Mouse (Mus musculus) layer of hippocampus, postnatal 36 days (tissue): Measurements from ENCODE around the gene Pi4kb. TPM values are rescaled to one million over a fixed set of nuclear protein-coding genes. Genes with fewer than 3 reads are reported as not detected.
A peak's percentile ranks its signal among the peaks of the same experiment; 100 is the strongest.
"Not testable (repeated sequence)": the region's sequence is repeated elsewhere in the genome, so short reads cannot be mapped to it uniquely, and the experiment has no call there.

Source experiments
- DNase-seq, 2 experiments: peaks; one replicate each; pipeline ENCODE4 v3.0.0; 2022
- total RNA-seq, 2 experiments: library from RNA; stranded (reverse); gene quantifications; 2 replicates each; pipeline ENCODE4 v1.2.3; 2021

Pi4kb gene
- 10 to 100 TPM; 55.3 to 61.2 TPM for total RNA-seq

DNA sequence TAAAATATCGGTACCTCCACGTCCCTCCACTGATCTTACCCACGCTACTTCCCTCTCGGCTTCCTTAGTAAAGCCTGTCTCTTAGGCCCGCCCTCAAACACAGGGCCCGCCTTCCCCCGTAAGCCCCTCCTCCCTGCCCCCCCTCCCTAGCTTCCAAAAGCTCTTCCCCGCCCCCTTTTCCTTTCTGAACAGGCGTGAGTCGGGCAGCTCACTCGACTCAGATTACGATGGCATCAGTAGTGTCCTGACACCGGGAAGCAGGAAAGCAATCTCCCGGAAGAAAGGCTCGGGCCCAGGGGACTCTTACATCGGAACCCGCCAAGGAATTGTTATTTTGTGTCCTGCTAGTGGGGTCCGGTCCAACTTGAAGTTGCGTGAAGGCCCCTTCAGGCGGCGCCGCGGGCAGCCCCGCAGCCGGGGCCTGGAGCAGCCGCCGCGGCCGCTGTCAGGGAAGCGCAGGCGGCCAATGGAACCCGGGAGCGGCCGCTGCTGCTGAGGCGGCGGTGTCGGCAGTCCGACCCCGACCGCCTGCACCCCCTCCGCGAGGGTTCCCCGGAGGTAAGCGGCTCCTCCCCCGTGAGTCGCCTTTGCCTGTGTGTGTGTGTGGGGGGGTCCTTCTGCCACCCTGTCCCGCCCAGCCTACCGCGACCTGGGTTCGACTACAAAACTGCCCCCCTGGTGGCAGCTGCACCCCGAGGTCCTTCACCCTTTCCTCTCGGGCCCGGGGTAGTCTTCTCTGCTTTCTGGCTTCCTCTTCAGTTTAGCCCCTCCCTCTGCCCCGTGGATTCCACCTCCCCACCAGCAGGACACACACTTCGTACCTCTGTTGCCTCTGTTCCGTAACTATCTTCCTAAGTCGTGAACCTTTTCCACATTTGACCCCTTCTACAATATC lies at the start of gene Pi4kb:
TSS of gene Pi4kb (plus strand) at position 204 of the 895 bp plus-strand sequence.
- peak; percentile 81 to 83 for DNase-seq

DNA sequence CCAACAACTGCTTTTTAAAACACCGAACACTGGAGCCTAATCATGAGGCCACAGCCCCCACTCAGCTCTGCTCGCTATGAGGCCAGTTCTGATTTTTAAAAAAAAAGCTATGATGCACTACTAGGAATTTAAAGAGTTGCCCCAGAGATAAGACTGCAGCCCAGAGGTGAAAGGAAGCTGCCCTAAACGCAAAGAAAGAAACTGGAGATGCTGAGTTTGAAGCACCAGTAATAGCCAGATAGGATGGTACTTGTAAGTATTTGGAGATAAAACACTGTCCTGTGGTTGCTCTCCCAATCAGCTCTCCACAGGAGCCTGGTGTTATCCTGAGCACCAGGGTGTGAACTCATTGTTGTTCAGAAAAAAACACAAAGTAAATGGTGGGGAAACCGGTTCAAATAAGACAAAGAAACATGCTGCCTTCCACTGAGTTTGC lies 48.2 kb upstream of the Pi4kb start:
- DNase-seq = not testable (repeated sequence)

DNA sequence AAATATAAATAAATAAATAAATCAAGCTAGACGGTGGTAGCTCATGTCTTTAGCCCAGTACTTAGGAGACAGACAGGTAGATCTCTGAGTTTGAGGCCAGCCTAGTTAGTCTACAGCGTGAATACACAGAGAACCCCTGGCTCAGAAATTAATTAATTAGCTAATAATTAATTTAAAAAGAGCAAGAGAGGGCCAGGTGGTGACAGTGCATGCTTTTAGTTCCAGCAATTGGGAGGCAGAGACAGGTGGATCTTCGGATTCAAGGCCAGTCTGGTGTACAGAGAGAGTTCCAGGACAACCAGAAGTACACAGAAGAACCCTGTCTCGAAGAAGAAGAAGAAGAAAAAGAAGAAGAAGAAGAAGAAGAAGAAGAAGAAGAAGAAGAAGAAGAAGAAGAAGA lies 45.6 kb upstream of the Pi4kb start:
- DNase-seq = not testable (repeated sequence)

DNA sequence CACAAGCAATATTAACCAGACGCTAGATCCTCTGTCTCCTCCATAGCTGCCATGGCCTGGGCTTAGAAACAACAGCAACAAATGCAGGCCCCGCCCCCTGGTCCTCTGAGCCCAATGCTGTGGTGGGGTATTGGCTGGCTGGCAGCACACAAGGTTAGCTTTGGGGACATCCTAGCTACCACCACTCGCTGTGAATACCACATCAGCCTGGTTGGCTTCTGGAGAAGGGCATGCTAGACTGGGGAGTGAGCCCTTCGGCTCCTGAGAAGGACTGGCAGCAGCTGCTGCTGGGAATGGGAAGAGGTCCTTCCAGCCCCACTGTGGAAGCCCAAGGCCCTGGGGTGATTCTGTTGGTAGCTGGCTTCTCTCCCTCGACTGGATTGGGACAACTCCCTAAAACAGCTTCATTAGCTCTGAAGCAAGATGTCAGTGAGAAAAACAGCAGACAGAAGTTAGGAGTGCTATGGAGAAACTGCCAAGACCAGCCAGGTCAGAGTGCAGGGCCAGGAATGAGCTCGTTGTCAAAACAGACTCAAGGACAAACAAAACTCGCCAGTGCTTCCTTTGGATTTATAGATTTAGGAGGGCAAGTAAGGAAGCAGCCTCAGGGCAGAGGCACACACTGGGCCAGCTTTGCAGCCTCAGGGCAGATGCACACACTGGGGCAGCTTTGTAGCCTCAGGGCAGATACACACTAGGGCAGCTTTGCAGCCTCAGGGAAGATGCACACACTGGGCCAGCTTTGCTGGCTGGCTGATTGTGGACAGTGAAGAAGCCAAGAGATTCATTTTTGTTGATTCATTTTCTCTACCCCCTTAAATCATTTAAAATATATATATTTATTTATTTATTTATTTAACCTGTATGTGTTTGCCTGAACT lies 43.9 kb upstream of the Pi4kb start:
- DNase-seq = not testable (repeated sequence)

DNA sequence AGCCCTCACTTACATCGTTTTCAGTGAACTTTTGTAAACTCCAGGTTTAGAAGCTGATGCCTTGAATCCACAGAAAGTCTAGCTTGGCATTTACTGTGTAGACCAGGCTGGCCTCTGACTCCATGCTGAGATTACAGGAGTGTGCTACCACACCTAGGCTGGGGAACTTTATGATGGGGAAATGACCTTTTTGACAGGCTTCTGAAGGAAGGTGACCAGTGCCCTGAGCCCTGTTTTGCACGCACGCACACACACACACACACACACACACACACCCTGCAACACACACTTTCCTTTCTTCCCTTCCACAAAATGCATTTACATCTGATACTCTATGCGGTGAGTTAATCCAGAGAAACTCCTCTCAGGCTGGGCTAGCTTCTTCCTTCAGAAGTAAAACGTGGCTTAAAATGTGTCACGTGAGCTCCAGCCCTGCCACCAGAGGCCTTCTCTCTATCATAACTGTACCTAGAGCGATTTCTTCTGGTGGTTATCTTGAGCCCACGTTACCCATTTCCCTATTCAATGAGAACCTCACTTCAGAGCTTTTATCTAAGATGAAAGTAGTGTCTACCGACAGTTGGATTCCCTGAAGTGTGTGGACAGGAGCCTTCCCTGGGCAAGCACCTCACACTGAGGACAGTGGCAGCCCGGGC lies 43.0 kb upstream of the Pi4kb start:
- DNase-seq = not testable (repeated sequence)

DNA sequence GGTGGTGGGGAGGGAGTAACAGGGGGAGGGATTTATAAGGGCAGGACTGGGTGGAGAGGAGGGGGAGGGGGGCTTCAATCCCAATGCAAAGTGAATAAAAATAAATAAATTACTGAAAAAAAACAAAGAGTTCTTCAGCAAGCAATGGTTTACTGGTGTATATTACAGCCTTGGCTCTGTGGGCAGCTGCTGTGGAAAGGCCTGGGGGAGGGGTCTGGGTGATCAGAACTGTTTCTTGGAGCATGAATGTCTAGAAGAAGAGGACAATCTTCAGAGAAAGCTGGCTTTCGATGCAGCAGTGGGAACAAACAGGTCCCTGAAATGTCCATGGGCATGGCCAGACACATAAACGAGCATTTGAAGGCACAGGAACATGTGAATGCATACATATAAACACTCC lies 42.3 kb upstream of the Pi4kb start:
- DNase-seq = not testable (repeated sequence)

DNA sequence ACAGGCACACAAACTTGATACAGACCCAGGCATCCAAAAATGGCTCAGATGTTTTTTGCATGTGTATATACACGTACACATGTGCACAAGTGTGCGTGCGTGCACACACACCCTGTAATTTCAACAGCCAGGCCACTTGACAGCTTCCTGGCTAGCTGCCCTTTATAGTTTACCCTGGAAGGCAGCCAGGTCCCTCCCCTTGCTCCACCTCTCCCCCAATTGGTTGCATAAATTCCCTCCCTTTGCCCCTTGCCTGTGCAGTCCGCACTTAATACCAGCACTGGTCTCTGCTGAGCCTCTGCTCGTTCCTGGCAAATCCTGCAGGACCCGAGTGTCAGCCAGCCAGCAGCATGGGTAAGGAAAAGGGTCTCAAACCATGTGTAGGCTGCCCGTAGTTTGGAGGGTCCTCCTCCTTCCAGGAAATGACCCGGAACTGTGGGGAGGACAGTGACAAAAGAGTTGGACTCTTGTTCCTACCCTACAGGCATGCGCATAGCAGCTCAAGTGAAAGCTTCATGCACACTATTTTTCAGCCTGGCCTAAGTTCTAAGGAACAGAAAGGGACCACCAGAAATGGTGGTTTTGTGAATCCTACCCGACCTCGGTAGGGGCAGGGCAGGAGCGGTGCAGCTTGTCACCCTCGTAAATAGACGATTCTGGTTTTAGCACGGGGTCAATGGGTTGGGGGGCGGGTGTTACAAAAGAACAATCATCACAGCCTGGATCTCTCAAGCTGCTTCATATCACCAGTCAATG lies 41.5 kb upstream of the Pi4kb start, which contains the start of gene Selenbp1:
TSS of gene Selenbp1 (plus strand) at position 248 of the 756 bp plus-strand sequence.
- DNase-seq = peak; percentile 48 to 64

DNA sequence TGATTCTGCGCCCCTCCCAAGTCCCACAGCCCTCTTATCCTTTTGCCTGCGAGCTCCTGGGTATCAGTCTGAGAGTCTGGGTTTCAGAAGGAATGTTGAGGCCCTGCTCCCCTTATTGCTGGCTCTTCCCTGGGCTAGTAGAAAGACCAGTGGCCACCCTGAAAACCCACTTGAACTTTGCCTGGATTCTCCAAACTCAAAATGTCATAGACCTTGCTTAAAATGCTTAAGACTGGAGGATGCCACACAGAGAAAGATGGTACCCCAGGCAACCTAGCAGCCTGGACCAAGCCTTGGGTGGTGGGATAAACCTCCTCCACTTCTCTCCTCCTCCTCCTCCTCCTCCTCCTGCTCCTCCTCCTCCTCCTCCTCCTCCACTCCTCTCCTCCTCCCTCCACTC lies 40.9 kb upstream of the Pi4kb start:
- not testable (repeated sequence) for DNase-seq

DNA sequence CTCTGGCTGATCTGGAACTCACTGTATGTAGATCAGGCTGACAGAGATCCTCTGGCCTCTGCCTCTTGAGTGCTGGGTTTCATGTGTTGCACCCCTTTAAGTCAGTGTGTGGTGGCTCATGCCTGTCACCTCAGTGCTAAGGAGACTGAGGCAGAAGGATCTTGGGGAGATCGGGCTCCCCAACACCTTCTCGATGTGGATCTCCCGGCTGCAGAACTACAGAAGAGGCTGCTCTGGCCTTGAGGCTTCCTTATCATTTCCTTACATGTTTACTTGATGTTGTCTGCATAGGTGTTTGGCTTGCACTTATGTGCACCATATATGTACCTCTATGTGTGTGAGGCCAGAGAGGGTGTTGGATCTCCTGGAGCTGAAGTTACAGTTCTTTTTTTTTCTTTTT lies 40.0 kb upstream of the Pi4kb start:
- DNase-seq = not testable (repeated sequence)

DNA sequence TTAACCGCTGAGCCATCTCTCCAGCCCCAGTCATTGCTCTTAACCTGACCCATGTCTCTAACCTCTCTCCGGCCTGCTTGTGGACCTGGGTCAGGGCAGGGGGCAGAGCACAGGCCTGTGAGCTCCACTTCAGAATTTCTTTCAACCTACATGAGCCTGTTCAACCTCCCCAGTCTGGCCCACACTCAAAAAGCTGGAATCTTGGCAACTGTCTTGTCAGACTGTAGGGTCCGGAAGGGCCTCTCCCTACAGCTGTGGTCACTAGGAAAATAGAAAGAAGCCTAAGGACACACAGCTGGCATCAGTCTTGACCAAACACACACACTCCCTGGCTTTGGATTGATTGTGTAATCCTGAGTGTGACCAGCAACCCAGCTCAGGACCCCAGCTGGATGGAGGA lies 39.2 kb upstream of the Pi4kb start:
- not testable (repeated sequence) for DNase-seq

DNA sequence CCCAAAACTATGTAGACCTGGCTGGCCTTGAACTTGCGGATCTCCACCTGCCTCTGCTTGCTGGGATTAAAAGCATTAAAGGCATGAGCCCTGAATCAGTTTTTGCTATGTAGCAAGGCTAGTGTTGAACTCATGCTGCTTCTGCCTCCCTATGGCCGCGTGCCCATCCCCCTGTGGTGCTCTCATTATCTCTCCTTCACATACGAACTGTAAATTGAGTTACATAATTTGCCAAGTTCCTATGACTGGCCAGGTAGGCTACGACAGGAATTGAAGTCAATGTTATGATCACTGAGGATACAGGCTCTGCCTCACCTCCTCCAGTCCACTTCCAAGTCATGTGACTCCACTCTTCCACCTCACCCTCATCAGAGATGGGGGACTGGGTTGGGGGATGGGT lies 38.4 kb upstream of the Pi4kb start:
- not testable (repeated sequence) for DNase-seq

DNA sequence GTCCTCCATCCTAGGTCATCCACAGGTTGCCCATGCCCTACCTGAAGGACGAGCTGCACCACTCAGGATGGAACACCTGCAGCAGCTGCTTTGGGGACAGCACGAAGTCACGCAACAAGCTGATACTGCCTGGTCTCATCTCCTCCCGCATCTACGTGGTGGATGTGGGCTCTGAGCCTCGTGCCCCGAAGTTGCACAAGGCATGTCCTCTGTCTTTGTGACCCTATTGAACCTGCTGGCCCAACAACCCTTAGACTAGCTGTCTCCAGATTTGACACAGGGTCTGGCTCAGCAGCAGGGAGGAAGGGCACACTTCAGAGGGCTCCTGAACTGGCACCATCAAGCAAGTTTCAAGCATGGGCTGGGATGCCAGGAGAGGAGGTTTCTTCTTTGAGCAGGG lies 37.3 kb upstream of the Pi4kb start:
- DNase-seq = not testable (repeated sequence)

DNA sequence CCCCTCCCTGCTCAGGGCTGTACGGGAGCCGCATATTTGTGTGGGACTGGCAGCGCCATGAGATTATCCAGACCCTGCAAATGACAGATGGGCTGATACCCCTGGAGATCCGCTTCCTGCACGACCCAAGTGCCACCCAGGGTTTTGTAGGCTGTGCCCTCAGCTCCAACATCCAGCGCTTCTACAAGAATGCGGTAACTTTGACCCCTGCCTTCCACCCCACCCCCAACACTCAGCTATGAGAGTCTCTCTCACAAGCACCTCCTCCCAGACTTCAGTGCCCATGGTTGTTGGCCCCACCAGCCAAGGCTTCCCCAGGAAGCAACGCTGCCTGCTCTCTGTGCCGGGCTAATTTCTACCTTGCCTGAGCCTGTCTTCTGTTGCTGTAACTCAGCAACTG lies 34.5 kb upstream of the Pi4kb start:
- not testable (repeated sequence) for DNase-seq

DNA sequence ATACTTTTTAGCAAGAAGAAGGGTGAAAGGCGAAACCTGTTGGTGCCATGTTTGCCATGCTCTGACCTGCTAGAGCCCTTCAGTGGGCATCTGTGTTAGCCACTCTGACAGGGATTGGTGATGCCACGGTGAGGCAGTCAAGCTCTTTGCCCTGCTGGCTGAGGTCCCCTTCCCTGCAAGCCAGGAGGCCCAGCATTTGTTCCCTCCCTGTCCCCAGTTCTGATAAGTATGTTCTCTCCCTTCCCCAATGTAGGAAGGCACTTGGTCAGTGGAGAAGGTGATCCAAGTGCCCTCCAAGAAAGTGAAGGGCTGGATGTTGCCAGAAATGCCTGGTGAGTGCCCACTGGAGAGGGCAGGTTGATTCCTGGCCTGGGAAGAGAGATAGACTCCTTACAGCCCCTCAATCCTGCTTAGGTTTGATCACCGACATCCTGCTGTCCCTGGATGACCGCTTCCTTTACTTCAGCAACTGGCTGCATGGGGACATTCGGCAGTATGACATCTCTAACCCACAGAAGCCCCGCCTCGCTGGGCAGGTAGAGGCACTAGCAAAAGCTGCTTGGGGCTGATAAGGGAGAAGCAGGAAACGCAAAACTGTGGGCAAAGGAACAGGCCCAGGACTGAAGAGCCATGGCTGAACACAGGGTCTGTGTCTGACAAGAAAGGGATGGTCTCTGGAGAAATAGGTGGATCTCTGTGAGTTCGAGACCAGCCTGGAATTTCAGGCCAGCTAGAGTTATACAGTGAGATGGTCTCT lies 32.1 kb upstream of the Pi4kb start:
- not testable (repeated sequence) for DNase-seq

DNA sequence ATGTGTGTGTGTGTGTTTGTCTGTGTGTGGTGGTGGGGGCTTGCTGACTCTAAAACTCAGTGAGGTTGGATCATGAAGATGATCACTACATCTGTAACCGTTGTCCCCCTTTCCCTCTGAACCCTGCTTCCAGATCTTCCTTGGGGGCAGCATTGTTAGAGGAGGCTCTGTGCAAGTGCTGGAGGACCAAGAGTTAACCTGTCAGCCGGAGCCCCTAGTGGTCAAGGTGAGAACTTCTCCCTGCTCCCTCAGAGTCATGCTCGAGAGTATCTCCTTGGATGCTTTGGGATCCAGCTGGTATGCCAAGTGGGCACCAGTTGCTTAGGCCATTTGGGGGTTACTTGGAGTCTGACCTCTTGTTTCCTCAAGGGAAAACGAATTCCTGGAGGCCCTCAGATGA lies 30.8 kb upstream of the Pi4kb start:
- not testable (repeated sequence) for DNase-seq

DNA sequence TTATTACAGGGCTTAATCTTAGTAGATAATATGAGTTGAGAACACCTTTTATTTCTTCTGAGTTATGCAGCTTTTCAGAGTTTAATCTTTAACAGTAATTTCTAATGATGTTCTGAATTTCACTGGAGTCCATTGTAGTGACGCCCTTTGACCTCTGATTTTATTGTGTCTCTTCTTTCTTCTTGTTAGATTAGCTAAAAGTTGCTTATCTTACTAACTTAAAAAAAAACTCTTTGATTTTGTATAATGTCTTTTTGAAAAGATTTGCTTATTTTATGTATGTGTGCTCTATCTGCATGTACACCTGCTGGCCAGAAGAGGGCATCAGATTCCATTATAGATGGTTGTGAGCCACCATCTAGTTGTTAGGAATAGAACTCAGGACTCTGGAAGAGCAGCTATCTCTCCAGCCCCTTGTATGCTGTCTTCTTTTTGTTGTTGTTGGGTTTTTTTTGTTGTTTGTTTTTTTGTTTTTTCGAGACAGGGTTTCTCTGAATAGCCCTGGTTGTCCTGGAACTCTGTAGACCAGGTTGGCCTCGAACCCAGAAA lies 26.4 kb upstream of the Pi4kb start:
- DNase-seq = no peak

DNA sequence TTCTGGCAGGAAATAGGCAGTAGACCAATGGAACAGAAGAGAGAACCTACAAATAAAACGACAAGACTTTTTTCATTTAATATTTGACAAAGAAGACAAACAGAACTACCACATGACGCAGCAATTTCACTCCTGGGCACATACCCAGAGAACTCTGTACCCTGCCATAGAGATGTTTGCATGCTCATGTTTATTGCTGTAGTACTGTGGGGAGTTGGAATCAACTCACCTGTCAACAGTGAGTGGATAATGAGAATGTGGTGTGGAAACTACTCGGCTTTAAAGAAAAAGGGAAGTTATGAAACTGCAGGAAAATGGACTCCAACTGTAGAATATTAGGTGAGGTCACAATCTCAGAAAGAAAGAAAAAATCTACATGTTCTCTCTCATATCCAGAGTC lies 24.9 kb upstream of the Pi4kb start:
- DNase-seq = no peak

DNA sequence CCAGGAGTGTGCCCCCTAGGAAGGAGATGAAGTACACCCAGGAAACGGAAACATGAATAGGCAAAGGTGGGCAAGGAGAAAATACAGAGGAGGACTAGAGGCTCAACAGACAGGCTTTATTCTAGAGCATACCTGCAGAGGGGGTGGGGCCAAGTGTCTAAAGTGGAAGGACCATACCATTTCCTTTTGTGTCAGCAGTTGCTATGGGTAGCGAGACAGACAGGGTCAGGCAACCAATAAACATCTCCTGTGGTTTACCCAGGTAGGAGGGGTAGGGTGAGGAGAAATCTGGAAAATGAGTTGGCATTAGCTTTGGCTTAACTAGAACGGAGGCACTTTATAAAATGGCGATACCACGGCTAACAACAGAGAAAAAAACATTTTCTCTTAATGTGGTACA lies 21.7 kb upstream of the Pi4kb start:
- no peak for DNase-seq

DNA sequence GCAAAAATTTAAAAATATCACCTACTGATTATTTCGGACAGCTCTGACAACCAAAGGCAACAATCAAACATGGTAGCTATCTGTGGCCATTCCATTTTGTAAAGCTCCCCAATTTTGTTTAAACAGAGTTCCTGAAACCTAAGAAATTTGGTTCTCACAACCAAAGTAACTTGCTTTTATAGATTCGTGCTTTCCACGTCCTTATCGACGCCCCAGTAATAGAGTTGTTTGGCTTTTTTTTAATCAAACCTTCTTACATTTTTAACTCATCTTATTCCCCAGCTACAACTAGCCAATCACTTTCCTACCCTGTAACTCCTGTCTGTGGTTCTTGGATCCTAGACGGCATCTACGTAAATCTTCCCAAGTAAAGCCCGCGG lies 21.2 kb upstream of the Pi4kb start:
- DNase-seq = no peak

DNA sequence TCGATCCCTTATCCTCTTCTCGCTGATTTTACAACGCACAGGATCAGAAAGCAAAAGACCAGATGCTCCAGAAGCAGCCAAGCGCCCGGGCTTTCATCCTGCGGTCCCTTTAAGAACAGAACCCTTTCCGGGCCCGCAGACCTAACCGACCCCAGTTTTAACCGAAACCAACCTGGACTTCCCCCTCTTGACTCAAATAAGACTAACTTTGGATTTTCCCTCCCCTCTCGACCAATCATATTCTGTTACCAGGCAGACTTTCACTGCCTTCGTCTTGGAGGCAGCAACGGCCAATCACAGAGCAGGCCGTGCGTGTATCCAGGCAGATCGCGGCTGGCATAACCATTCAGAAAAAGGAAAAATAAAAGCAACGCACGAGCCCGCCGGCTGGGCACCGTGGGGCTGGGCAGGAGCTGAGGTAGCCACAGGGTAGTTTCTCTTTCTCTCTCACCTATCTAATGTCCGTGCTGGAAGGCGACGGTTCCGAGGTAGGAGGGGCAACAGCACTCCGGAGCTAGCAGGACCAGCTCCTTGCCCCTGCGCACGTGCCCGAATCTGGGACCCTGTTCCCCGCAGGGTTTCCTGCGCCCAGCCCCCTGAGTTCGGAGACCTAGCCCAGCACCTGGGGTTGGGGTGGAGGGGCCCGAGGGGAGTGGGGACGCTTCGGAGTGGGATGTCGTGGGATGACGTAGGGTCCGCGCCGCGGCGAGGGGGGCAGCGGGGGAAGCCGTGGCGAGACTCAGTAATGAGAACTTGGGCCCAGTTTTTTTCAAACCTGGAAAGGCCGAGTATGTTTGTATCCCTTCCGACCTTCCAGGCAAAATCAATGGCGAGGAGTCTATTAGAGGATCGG lies 20.5 kb upstream of the Pi4kb start, which contains the start of gene Rfx5:
TSS of gene Rfx5 (plus strand) at position 312 of the 853 bp plus-strand sequence.
- peak; percentile 86 to 89 for DNase-seq
